Mouse (Mus musculus) gastrocnemius, adult 2 months (tissue): Measurements from ENCODE around the gene Aco1. TPM values are rescaled to one million over a fixed set of nuclear protein-coding genes. Genes with fewer than 3 reads are reported as not detected.

ENCODE experiments used
- DNase-seq: peaks from one replicate; pipeline ENCODE4 v3.0.0; 2022
- H3K27ac ChIP-seq: fragments of 200-600 bp; 2 replicates; pipeline ENCODE4 v1.8.1; 2022; ENCODE audit warnings: mild to moderate bottlenecking
- H3K4me3 ChIP-seq: fragments of 200-600 bp; 2 replicates; pipeline ENCODE4 v1.8.1; 2022; ENCODE audit warnings: mild to moderate bottlenecking, moderate library complexity
- CTCF ChIP-seq: fragments of 200-600 bp; IDR thresholded peaks from 2 replicates; pipeline ENCODE4 v1.8.1; 2022; ENCODE audit warnings: antibody characterized with exemption, mild to moderate bottlenecking, moderate library complexity
- intact Hi-C: fragments of 180-260 bp; cut with DNase I; formaldehyde crosslinking; loops from one replicate; pipeline ENCODE4 v1.15.1; 2025
- total RNA-seq, 2 experiments: library from RNA; stranded (reverse); gene quantifications; 2 replicates each; pipeline ENCODE4 v1.2.3; 2021

Aco1 gene
- total RNA-seq, 2 experiments from 2014 or later: 16.5 to 17.7 TPM

- DNase-seq: no peak
- Histone ChIP-seq H3K27ac (no peak overlapping the region), H3K4me3 (no peak overlapping the region)
- intact Hi-C loops: no loop called here
- no peak for TF ChIP-seq CTCF
These were observed 85.0 kb downstream of the Aco1 start for GRCm38 (mm10) chr4:40227886-40228285.

- no peak for TF ChIP-seq CTCF
- DNase-seq: no peak
- no peak overlapping the region for H3K27ac ChIP-seq
- intact Hi-C loops: no loop called here
- H3K4me3 ChIP-seq: no peak overlapping the region
These were observed 86.8 kb downstream of the Aco1 start for GRCm38 (mm10) chr4:40229723-40230122.

GRCm38 (mm10) chr4:40233062-40233664 lies 90.3 kb downstream of the Aco1 start:
- DNase-seq: no peak
- no peak for TF ChIP-seq CTCF
- H3K4me3 ChIP-seq: no peak overlapping the region
- intact Hi-C loops: no loop called here
- no peak overlapping the region for H3K27ac ChIP-seq

GRCm38 (mm10) chr4:40234256-40234655 lies 91.4 kb downstream of the Aco1 start:
- Histone ChIP-seq H3K4me3 (no peak overlapping the region), H3K27ac (no peak overlapping the region)
- intact Hi-C loops: no loop called here
- no peak for DNase-seq
- TF ChIP-seq CTCF: no peak

GRCm38 (mm10) chr4:40236829-40237228 lies 93.9 kb downstream of the Aco1 start:
- DNase-seq: no peak
- no peak overlapping the region for H3K27ac ChIP-seq
- intact Hi-C loops: loop anchor here (5.0 kb wide), 1 partner anchor 40 kb away; the partner anchor contains the start of gene Ndufb6
- H3K4me3 ChIP-seq: no peak overlapping the region
- no peak for TF ChIP-seq CTCF

GRCm38 (mm10) chr4:40238483-40239408 lies 95.9 kb downstream of the Aco1 start:
- no peak for TF ChIP-seq CTCF

GRCm38 (mm10) chr4:40239409-40240271 lies 96.8 kb downstream of the Aco1 start, which contains the start of gene Ddx58:
Gene Ddx58, minus strand, starts transcription at chr4:40239828.
- Histone ChIP-seq H3K27ac (peak within 1 kb of the TSS; percentile 88), H3K4me3 (peak within 1 kb of the TSS; percentile 87)
- DNase-seq: peak; percentile 47
- no peak for TF ChIP-seq CTCF
- intact Hi-C loops: loop anchor here (5.0 kb wide), 1 partner anchor 38 kb away; the partner anchor contains the start of gene Ndufb6

More at GRCm38 (mm10) chr4:40238483-40239408, 95.9 kb downstream of the Aco1 start:
- intact Hi-C loops: loop anchor here (5.0 kb wide), 1 partner anchor 39 kb away; the partner anchor contains the start of gene Ndufb6
- DNase-seq: peak; percentile 66
- peak overlapping the region; percentile 87 for H3K4me3 ChIP-seq
- H3K27ac ChIP-seq: peak overlapping the region; percentile 88

GRCm38 (mm10) chr4:40240272-40240744 lies 97.4 kb downstream of the Aco1 start:
- Histone ChIP-seq H3K27ac (peak overlapping the region; percentile 88), H3K4me3 (peak overlapping the region; percentile 87)
- DNase-seq: no peak
- intact Hi-C loops: no loop called here
- no peak for TF ChIP-seq CTCF

- intact Hi-C loops: no loop called here
- no peak for DNase-seq
- no peak overlapping the region for H3K27ac ChIP-seq
- H3K4me3 ChIP-seq: no peak overlapping the region
- no peak for TF ChIP-seq CTCF
These were observed 99.0 kb downstream of the Aco1 start for GRCm38 (mm10) chr4:40241928-40242327.

- DNase-seq: no peak
- no peak for TF ChIP-seq CTCF
- intact Hi-C loops: no loop called here
These were observed 100.1 kb downstream of the Aco1 start for GRCm38 (mm10) chr4:40243006-40243405.

GRCm38 (mm10) chr4:40244035-40244434 lies 101.2 kb downstream of the Aco1 start:
- Histone ChIP-seq H3K4me3 (no peak overlapping the region), H3K27ac (no peak overlapping the region)
- intact Hi-C loops: no loop called here
- no peak for DNase-seq
- no peak for TF ChIP-seq CTCF

More at GRCm38 (mm10) chr4:40243006-40243405, 100.1 kb downstream of the Aco1 start:
- Histone ChIP-seq H3K4me3 (no peak overlapping the region), H3K27ac (no peak overlapping the region)

Other genes starting within 250 kb of the Aco1 start
- gene Ddx58, start 96.7 kb downstream of the Aco1 start, total RNA-seq: 1 to 10 TPM; 2.4 to 3.0 TPM
- 10 to 100 TPM; 42.6 to 45.4 TPM for gene Smim27, start 126.5 kb downstream of the Aco1 start, total RNA-seq
- 1 to 10 TPM; 8.3 to 8.9 TPM for gene Topors, start 126.8 kb downstream of the Aco1 start, total RNA-seq
- 100 to 1,000 TPM; 249 to 333 TPM for gene Ndufb6, start 136.3 kb downstream of the Aco1 start, total RNA-seq